Mouse (Mus musculus): ENCODE measurements around the gene Dmc1. TPM values are rescaled to one million over a fixed set of nuclear protein-coding genes. Genes with fewer than 3 reads are reported as not detected.

Gene Dmc1
- polyA plus RNA-seq (2014; fragmentation: Nextera tagmentation; extraction: Ambion mirVana), result 0.88 and 0.94 TPM in 2 replicates

GRCm38 (mm10) chr15:79604990-79605665, at the start of gene Dmc1:
Gene Dmc1 (minus strand): TSS chr15:79605109.
- WGBS, result 12% methylated on average over 37 of the region's 37 CpGs
- Histone ChIP-seq H3K9me3 (ENCODE audit: control insufficient read depth, low read length) (peaks cover 2% of the 10 kb centered on the region; the same call in 1 of the 2 replicates), H3K36me3 (ENCODE audit: control insufficient read depth, insufficient read depth, low read length) (no peaks in the 10 kb centered on the region), H3K4me3 (ENCODE audit: low read depth, low read length) (peak within 1 kb of the TSS; percentile 42), H3K9ac (ENCODE audit: low read depth, low read length) (peak within 1 kb of the TSS; percentile 48), H3K27me3 (replicated peaks; ENCODE audit: control insufficient read depth, insufficient read depth, low read length) (peaks cover 14% of the 10 kb centered on the region), H3K4me1 (replicated peaks; ENCODE audit: control insufficient read depth, insufficient read depth, low read length) (no peaks in the 10 kb centered on the region), H3K27ac (ENCODE audit: low read depth, low read length) (no peak within 1 kb of the TSS), H3K4me2 (peak within 1 kb of the TSS; percentile 62)
- DNase-seq (ENCODE audit: low spot score), result peak; percentile 57
- ATAC-seq (replicated peaks; ENCODE audit: low FRiP score), result peak; percentile 61; the same call in 1 of the 2 replicates

- DNase-seq (ENCODE audit: low spot score) (no peak), ATAC-seq (replicated peaks; ENCODE audit: low FRiP score) (no peak)
- H3K27me3 ChIP-seq (replicated peaks; ENCODE audit: control insufficient read depth, insufficient read depth, low read length), result no peaks in the 10 kb centered on the region
- H3K9me3 ChIP-seq (ENCODE audit: control insufficient read depth, low read length), result no peaks in the 10 kb centered on the region
- no peaks in the 10 kb centered on the region for H3K4me1 ChIP-seq (replicated peaks; ENCODE audit: control insufficient read depth, insufficient read depth, low read length)
- 63% methylated on average over 4 of the region's 4 CpGs for WGBS
- H3K4me2 ChIP-seq, result no peak overlapping the region
- H3K27ac ChIP-seq (ENCODE audit: low read depth, low read length), result no peak overlapping the region
- H3K4me3 ChIP-seq (ENCODE audit: low read depth, low read length), result no peak overlapping the region
- no peak overlapping the region for H3K9ac ChIP-seq (ENCODE audit: low read depth, low read length)
- H3K36me3 ChIP-seq (ENCODE audit: control insufficient read depth, insufficient read depth, low read length), result no peaks in the 10 kb centered on the region
Observed at GRCm38 (mm10) chr15:79651481-79651880, 46.6 kb upstream of the Dmc1 start.

GRCm38 (mm10) chr15:79650569-79650968, 45.7 kb upstream of the Dmc1 start:
- no peak for ATAC-seq (replicated peaks; ENCODE audit: low FRiP score)
- no peak overlapping the region for H3K4me2 ChIP-seq

GRCm38 (mm10) chr15:79648130-79648529, 43.2 kb upstream of the Dmc1 start:
- DNase-seq (ENCODE audit: low spot score) (no peak), ATAC-seq (replicated peaks; ENCODE audit: low FRiP score) (no peak)
- Histone ChIP-seq H3K4me2 (no peak overlapping the region), H3K27me3 (replicated peaks; ENCODE audit: control insufficient read depth, insufficient read depth, low read length) (no peaks in the 10 kb centered on the region), H3K4me1 (replicated peaks; ENCODE audit: control insufficient read depth, insufficient read depth, low read length) (no peaks in the 10 kb centered on the region), H3K27ac (ENCODE audit: low read depth, low read length) (no peak overlapping the region), H3K9me3 (ENCODE audit: control insufficient read depth, low read length) (no peaks in the 10 kb centered on the region), H3K9ac (ENCODE audit: low read depth, low read length) (no peak overlapping the region), H3K36me3 (ENCODE audit: control insufficient read depth, insufficient read depth, low read length) (no peaks in the 10 kb centered on the region), H3K4me3 (ENCODE audit: low read depth, low read length) (no peak overlapping the region)
- WGBS, result 82% methylated on average over 12 of the region's 12 CpGs

More at GRCm38 (mm10) chr15:79650569-79650968, 45.7 kb upstream of the Dmc1 start:
- Histone ChIP-seq H3K27me3 (replicated peaks; ENCODE audit: control insufficient read depth, insufficient read depth, low read length) (no peaks in the 10 kb centered on the region), H3K9me3 (ENCODE audit: control insufficient read depth, low read length) (no peaks in the 10 kb centered on the region), H3K36me3 (ENCODE audit: control insufficient read depth, insufficient read depth, low read length) (no peaks in the 10 kb centered on the region), H3K9ac (ENCODE audit: low read depth, low read length) (no peak overlapping the region), H3K4me3 (ENCODE audit: low read depth, low read length) (no peak overlapping the region), H3K27ac (ENCODE audit: low read depth, low read length) (no peak overlapping the region), H3K4me1 (replicated peaks; ENCODE audit: control insufficient read depth, insufficient read depth, low read length) (no peaks in the 10 kb centered on the region)
- DNase-seq (ENCODE audit: low spot score), result no peak

- DNase-seq (ENCODE audit: low spot score) (no peak), ATAC-seq (replicated peaks; ENCODE audit: low FRiP score) (no peak)
- H3K27ac ChIP-seq (ENCODE audit: low read depth, low read length), result no peak overlapping the region
- H3K9me3 ChIP-seq (ENCODE audit: control insufficient read depth, low read length), result no peaks in the 10 kb centered on the region
- H3K4me1 ChIP-seq (replicated peaks; ENCODE audit: control insufficient read depth, insufficient read depth, low read length), result no peaks in the 10 kb centered on the region
- no peak overlapping the region for H3K9ac ChIP-seq (ENCODE audit: low read depth, low read length)
- H3K36me3 ChIP-seq (ENCODE audit: control insufficient read depth, insufficient read depth, low read length), result no peaks in the 10 kb centered on the region
- no peaks in the 10 kb centered on the region; the same call in 1 of the 2 replicates for H3K27me3 ChIP-seq (replicated peaks; ENCODE audit: control insufficient read depth, insufficient read depth, low read length)
- no peak overlapping the region for H3K4me2 ChIP-seq
- WGBS, result 68% methylated on average over 2 of the region's 2 CpGs
- no peak overlapping the region for H3K4me3 ChIP-seq (ENCODE audit: low read depth, low read length)
Observed at GRCm38 (mm10) chr15:79645483-79645882, 40.6 kb upstream of the Dmc1 start.

- DNase-seq (ENCODE audit: low spot score), result no peak
- Histone ChIP-seq H3K4me3 (ENCODE audit: low read depth, low read length) (no peak overlapping the region), H3K27ac (ENCODE audit: low read depth, low read length) (no peak overlapping the region), H3K36me3 (ENCODE audit: control insufficient read depth, insufficient read depth, low read length) (no peaks in the 10 kb centered on the region), H3K4me2 (no peak overlapping the region), H3K27me3 (replicated peaks; ENCODE audit: control insufficient read depth, insufficient read depth, low read length) (no peaks in the 10 kb centered on the region; the same call in 1 of the 2 replicates), H3K9me3 (ENCODE audit: control insufficient read depth, low read length) (no peaks in the 10 kb centered on the region), H3K9ac (ENCODE audit: low read depth, low read length) (no peak overlapping the region), H3K4me1 (replicated peaks; ENCODE audit: control insufficient read depth, insufficient read depth, low read length) (no peaks in the 10 kb centered on the region)
- 63% methylated on average over 12 of the region's 12 CpGs for WGBS
- no peak for ATAC-seq (replicated peaks; ENCODE audit: low FRiP score)
Observed at GRCm38 (mm10) chr15:79641135-79641817, 36.4 kb upstream of the Dmc1 start.

- H3K27ac ChIP-seq (ENCODE audit: low read depth, low read length), result no peak overlapping the region
Observed at GRCm38 (mm10) chr15:79630471-79630870, 25.6 kb upstream of the Dmc1 start.

GRCm38 (mm10) chr15:79619770-79620414, 15.0 kb upstream of the Dmc1 start:
- H3K4me3 ChIP-seq (ENCODE audit: low read depth, low read length), result no peak overlapping the region
- no peak overlapping the region for H3K27ac ChIP-seq (ENCODE audit: low read depth, low read length)
- no peaks in the 10 kb centered on the region for H3K36me3 ChIP-seq (ENCODE audit: control insufficient read depth, insufficient read depth, low read length)
- peak overlapping the region; percentile 19 for H3K4me2 ChIP-seq
- no peak overlapping the region for H3K9ac ChIP-seq (ENCODE audit: low read depth, low read length)
- peaks cover 6% of the 10 kb centered on the region; the same call in 1 of the 2 replicates for H3K4me1 ChIP-seq (replicated peaks; ENCODE audit: control insufficient read depth, insufficient read depth, low read length)
- WGBS, result 60% methylated on average over 11 of the region's 11 CpGs
- no peak for DNase-seq (ENCODE audit: low spot score)
- H3K9me3 ChIP-seq (ENCODE audit: control insufficient read depth, low read length), result no peaks in the 10 kb centered on the region
- no peaks in the 10 kb centered on the region for H3K27me3 ChIP-seq (replicated peaks; ENCODE audit: control insufficient read depth, insufficient read depth, low read length)
- ATAC-seq (replicated peaks; ENCODE audit: low FRiP score), result peak; percentile 74

More at GRCm38 (mm10) chr15:79630471-79630870, 25.6 kb upstream of the Dmc1 start:
- no peak for DNase-seq (ENCODE audit: low spot score)
- Histone ChIP-seq H3K9ac (ENCODE audit: low read depth, low read length) (no peak overlapping the region), H3K4me1 (replicated peaks; ENCODE audit: control insufficient read depth, insufficient read depth, low read length) (no peaks in the 10 kb centered on the region), H3K36me3 (ENCODE audit: control insufficient read depth, insufficient read depth, low read length) (peaks cover 2% of the 10 kb centered on the region; the same call in 1 of the 2 replicates), H3K4me2 (no peak overlapping the region), H3K4me3 (ENCODE audit: low read depth, low read length) (no peak overlapping the region), H3K27me3 (replicated peaks; ENCODE audit: control insufficient read depth, insufficient read depth, low read length) (no peaks in the 10 kb centered on the region), H3K9me3 (ENCODE audit: control insufficient read depth, low read length) (no peaks in the 10 kb centered on the region)
- 58% methylated on average over 2 of the region's 2 CpGs for WGBS
- no peak for ATAC-seq (replicated peaks; ENCODE audit: low FRiP score)
